Mouse (Mus musculus) heart, adult 2 months (tissue): Measurements from ENCODE around the gene Galnt18. TPM values are rescaled to one million over a fixed set of nuclear protein-coding genes. Genes with fewer than 3 reads are reported as not detected.

Experiments used
- DNase-seq, 2 experiments: peaks; one replicate each; pipeline ENCODE4 v3.0.0; 2021
- H3K27ac ChIP-seq: fragments of 200-600 bp; 2 replicates; pipeline ENCODE4 v1.8.1; 2022
- H3K27me3 ChIP-seq: fragments of 200-500 bp; 2 replicates; pipeline ENCODE4 v1.6.1; 2012; ENCODE audit warnings: mild to moderate bottlenecking, low read length, inconsistent platforms, mixed read lengths; ENCODE audit not compliant: control insufficient read depth, insufficient read depth
- H3K36me3 ChIP-seq: fragments of 200-500 bp; 2 replicates; pipeline ENCODE4 v1.6.1; 2012; ENCODE audit warnings: low read length, inconsistent platforms; ENCODE audit not compliant: control insufficient read depth, insufficient read depth
- H3K4me1 ChIP-seq: fragments of 200-500 bp; 2 replicates; pipeline ENCODE4 v1.6.1; 2011; ENCODE audit warnings: low read length; ENCODE audit not compliant: control insufficient read depth, insufficient read depth
- H3K4me3 ChIP-seq: fragments of 200-600 bp; 2 replicates; pipeline ENCODE4 v1.8.1; 2022
- H3K79me2 ChIP-seq: fragments of 200-500 bp; replicated peaks from 2 replicates; pipeline ENCODE4 v1.6.1; 2012; ENCODE audit warnings: mild to moderate bottlenecking, inconsistent platforms, low read length, moderate library complexity, mixed read lengths; ENCODE audit not compliant: control insufficient read depth, insufficient read depth
- H3K9ac ChIP-seq: fragments of 200-500 bp; 2 replicates; pipeline ENCODE4 v1.6.1; 2012; ENCODE audit warnings: low read depth, mild to moderate bottlenecking, control low read depth, inconsistent platforms, low read length, mixed read lengths
- CTCF ChIP-seq: fragments of 200-600 bp; IDR thresholded peaks from 2 replicates; pipeline ENCODE4 v1.8.1; 2022; ENCODE audit warnings: antibody characterized with exemption, mild to moderate bottlenecking, moderate library complexity
- EP300 ChIP-seq: fragments of 200-500 bp; IDR thresholded peaks from 2 replicates; pipeline ENCODE4 v1.6.1; 2011; ENCODE audit warnings: low read depth, low read length, control low read depth; ENCODE audit not compliant: insufficient read depth
- POLR2A ChIP-seq: fragments of 200-500 bp; IDR thresholded peaks from 2 replicates; pipeline ENCODE4 v1.6.1; 2011; ENCODE audit warnings: mild to moderate bottlenecking, low read depth, low read length, control low read depth; ENCODE audit not compliant: insufficient read depth
- WGBS: fragments of 180-500 bp; shearing (Covaris S2); methylation state at CpG from one replicate; pipeline ENCODE4 v1.1.7; 2018; 5-methylcytosine and 5-hydroxymethylcytosine counted together
- intact Hi-C: fragments of 180-260 bp; cut with DNase I; formaldehyde crosslinking; loops from one replicate; pipeline ENCODE4 v1.15.1; 2025
- polyA plus RNA-seq: library from polyadenylated mRNA; depleted of rRNA; stranded (reverse); fragments of >200 nt; gene quantifications from 2 replicates; pipeline ENCODE4 v1.2.3, GENCODE M21; 2012
- total RNA-seq, 2 experiments: library from RNA; stranded (reverse); gene quantifications; 2 replicates each; pipeline ENCODE4 v1.2.3; 2021

The Galnt18 gene
- total and polyA plus RNA-seq, 3 experiments = 11.4 to 13.6 (median 12.1) TPM

DNA sequence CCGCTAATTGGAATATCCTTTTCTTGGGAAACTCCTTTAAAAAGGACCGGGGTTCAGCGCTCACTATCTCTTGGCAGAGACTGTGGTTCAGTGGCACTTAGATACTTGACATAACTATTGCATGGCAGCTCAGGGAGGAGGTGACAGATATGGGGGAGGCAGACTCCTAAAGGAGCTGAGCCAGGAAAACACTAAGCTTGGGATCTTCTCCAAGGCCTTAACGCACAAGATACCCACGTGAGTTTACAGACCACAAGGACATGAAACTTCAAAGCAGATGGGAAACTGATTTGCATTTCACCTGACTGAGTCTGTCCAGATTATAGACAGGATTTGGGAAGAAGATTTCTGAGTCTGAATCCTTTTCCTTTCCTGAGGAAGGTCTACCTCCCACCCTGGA is 141.3 kb downstream of the Galnt18 start:
- intact Hi-C loops = no loop called here
- peaks cover 11% of the 10 kb centered on the region for H3K4me1 ChIP-seq
- H3K4me3 ChIP-seq = no peak overlapping the region
- peaks cover 3% of the 10 kb centered on the region; the same call in 1 of the 2 replicates for H3K36me3 ChIP-seq
- H3K79me2 ChIP-seq = no peaks in the 10 kb centered on the region
- TF ChIP-seq POLR2A (no peak), EP300 (0 out of 2 replicates have a peak, but pooled peaks have one; percentile 27), CTCF (no peak)
- DNase-seq = peak in 1 of 2 experiments; percentile 15
- no peak overlapping the region for H3K9ac ChIP-seq
- 14% methylated on average over 5 of the region's 5 CpGs for WGBS
- no peak overlapping the region for H3K27ac ChIP-seq
- H3K27me3 ChIP-seq = no peaks in the 10 kb centered on the region

DNA sequence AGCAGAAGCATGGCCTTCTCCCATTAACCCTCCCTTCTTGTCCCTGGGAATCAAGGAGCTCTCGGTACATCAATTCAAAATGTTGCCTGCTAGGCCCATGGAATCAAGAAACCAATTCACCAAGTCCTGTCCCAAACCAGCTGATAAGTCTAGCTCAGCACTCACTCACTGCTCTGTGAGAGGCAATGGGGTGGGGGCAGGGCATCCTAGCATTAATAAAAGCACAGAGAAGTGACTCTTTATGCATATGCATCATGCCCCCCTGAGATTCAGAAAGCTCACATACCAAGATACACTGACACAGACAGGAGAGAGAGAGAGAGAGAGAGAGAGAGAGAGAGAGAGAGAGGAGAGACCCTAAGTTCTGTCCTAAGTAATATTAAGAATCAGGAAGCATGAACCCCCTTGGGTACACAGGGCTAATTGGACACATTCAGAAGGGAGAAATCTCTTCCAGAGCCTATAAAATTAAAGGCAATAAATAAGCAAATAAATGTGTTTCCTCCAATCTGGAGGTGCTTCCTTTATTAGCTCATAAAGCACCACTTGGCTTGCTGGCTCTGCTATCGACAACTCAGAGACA is 141.8 kb downstream of the Galnt18 start:
- Histone ChIP-seq H3K36me3 (peaks cover 3% of the 10 kb centered on the region; the same call in 1 of the 2 replicates), H3K27ac (no peak overlapping the region), H3K4me1 (peaks cover 11% of the 10 kb centered on the region), H3K79me2 (no peaks in the 10 kb centered on the region), H3K9ac (no peak overlapping the region), H3K27me3 (no peaks in the 10 kb centered on the region), H3K4me3 (no peak overlapping the region)
- intact Hi-C loops = no loop called here
- no peak for DNase-seq
- 57% methylated on average over 2 of the region's 2 CpGs for WGBS
- TF ChIP-seq EP300 = no peak
- no peak for TF ChIP-seq POLR2A
- TF ChIP-seq CTCF = no peak

DNA sequence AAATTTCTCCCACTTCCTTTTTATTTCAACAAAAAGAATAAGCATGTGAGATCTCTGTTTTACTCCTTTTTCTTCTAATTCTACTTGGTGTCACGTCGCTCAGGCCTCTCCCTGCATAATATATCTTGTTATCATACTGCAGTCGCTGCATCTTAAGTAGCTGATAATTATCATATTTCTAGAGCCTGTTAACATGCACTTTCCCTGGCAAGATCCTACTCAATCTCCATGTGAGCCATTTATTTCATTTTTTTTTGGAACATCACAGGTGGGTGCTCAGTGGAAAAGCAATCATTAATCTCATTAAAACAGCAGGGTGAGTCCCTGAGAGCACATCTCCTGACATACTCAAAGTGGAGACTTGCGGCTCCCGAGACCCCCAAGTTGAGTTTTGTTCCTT is 143.3 kb downstream of the Galnt18 start:
- no peaks in the 10 kb centered on the region for H3K27me3 ChIP-seq
- intact Hi-C loops = no loop called here
- no peak overlapping the region for H3K27ac ChIP-seq
- H3K9ac ChIP-seq = no peak overlapping the region
- peaks cover 11% of the 10 kb centered on the region for H3K4me1 ChIP-seq
- H3K79me2 ChIP-seq = no peaks in the 10 kb centered on the region
- 94% methylated on average over 5 of the region's 5 CpGs for WGBS
- no peak overlapping the region for H3K4me3 ChIP-seq
- TF ChIP-seq POLR2A (no peak), EP300 (no peak), CTCF (no peak)
- DNase-seq = no peak
- peaks cover 3% of the 10 kb centered on the region; the same call in 1 of the 2 replicates for H3K36me3 ChIP-seq

DNA sequence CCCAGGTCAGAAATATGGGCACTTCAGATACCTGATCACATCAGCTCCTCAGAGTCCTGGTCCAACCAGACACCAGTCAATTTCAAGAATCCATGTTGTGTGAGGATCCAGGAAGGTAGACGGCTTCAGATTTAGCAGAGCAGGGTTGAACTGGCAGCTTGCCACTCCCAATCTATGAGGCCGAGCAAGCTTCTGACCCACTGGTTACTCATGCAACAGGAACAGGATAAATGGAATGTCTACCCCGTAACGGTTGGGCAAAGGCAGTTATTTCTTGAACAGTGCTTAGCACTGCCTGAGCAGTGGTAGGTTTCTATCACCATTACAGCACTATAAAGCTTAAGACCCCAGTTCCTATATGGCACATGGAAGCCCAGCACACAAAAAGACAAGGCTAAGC is 148.5 kb downstream of the Galnt18 start:
- no peak for DNase-seq
- H3K36me3 ChIP-seq = no peaks in the 10 kb centered on the region
- no peaks in the 10 kb centered on the region for H3K4me1 ChIP-seq
- TF ChIP-seq POLR2A = no peak
- no peak for TF ChIP-seq CTCF
- no peaks in the 10 kb centered on the region for H3K27me3 ChIP-seq
- 34% methylated on average over 4 of the region's 4 CpGs for WGBS
- H3K9ac ChIP-seq = no peak overlapping the region
- intact Hi-C loops = no loop called here
- no peaks in the 10 kb centered on the region for H3K79me2 ChIP-seq
- H3K4me3 ChIP-seq = no peak overlapping the region
- H3K27ac ChIP-seq = no peak overlapping the region

DNA sequence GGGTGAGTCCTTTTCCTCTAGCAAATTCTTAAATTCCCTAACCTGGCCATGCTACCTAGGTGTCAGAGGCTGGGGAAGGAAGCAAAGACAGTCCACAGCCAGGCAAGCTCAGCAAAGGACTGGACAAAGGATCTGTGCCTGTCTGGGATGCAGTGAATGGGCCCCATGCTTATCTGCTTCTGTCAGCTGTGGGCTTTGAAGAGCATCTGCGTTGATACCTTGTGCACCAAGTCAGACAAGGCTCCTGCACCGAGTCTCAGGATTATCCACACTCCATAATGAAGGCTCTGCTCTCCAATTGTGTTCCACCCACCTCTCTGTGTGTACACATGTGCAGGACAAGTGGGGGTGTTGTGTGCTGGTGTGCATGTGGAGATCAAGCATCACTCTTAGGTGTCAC is 153.5 kb downstream of the Galnt18 start:
- H3K79me2 ChIP-seq = no peaks in the 10 kb centered on the region
- no peaks in the 10 kb centered on the region for H3K4me1 ChIP-seq
- no peak for DNase-seq
- H3K36me3 ChIP-seq = no peaks in the 10 kb centered on the region
- intact Hi-C loops = no loop called here
- WGBS = 73% methylated on average over 2 of the region's 2 CpGs
- H3K27ac ChIP-seq = no peak overlapping the region
- no peak overlapping the region for H3K9ac ChIP-seq
- TF ChIP-seq POLR2A = no peak
- no peak for TF ChIP-seq CTCF
- no peak for TF ChIP-seq EP300
- no peak overlapping the region for H3K4me3 ChIP-seq
- H3K27me3 ChIP-seq = no peaks in the 10 kb centered on the region

- Histone ChIP-seq H3K79me2 (no peaks in the 10 kb centered on the region), H3K27ac (no peak overlapping the region), H3K27me3 (no peaks in the 10 kb centered on the region), H3K4me3 (no peak overlapping the region), H3K4me1 (no peaks in the 10 kb centered on the region), H3K36me3 (no peaks in the 10 kb centered on the region), H3K9ac (no peak overlapping the region)
- no peak for DNase-seq
- no peak for TF ChIP-seq POLR2A
- WGBS = 91% methylated on average over 5 of the region's 5 CpGs
- intact Hi-C loops = no loop called here
Observed at GRCm38 (mm10) chr7:111625736-111626135, 154.0 kb downstream of the Galnt18 start.
